Mouse (Mus musculus) heart, postnatal 4 days (tissue): ENCODE data around the gene Nt5c2. TPM values are rescaled to one million over a fixed set of nuclear protein-coding genes. Genes with fewer than 3 reads are reported as not detected.
A peak's percentile ranks its signal among the peaks of the same experiment; 100 is the strongest.
"Not testable (repeated sequence)": the region's sequence is repeated elsewhere in the genome, so short reads cannot be mapped to it uniquely, and the experiment has no call there.

ENCODE experiments used
- DNase-seq: peaks from one replicate; pipeline ENCODE4 v3.0.0; 2021
- total RNA-seq, 2 experiments: library from RNA; stranded (reverse); gene quantifications; 2 replicates each; pipeline ENCODE4 v1.2.3; 2021

Gene Nt5c2
- total RNA-seq, 2 experiments from 2014 or later, result 147 to 157 TPM

- DNase-seq, result no peak
Observed at GRCm38 (mm10) chr19:46988231-46989087, 26.5 kb downstream of the Nt5c2 start.

- no peak for DNase-seq
Observed at GRCm38 (mm10) chr19:46987646-46988045, 27.3 kb downstream of the Nt5c2 start.

- no peak for DNase-seq
Observed at GRCm38 (mm10) chr19:46984726-46985622, 30.0 kb downstream of the Nt5c2 start.

GRCm38 (mm10) chr19:46983966-46984380 is 31.0 kb downstream of the Nt5c2 start:
- no peak for DNase-seq

GRCm38 (mm10) chr19:46983352-46983965 is 31.5 kb downstream of the Nt5c2 start:
- DNase-seq, result no peak

- DNase-seq, result no peak
Observed at GRCm38 (mm10) chr19:46981462-46981861, 33.5 kb downstream of the Nt5c2 start.

- no peak for DNase-seq
Observed at GRCm38 (mm10) chr19:46979781-46980105, 35.2 kb downstream of the Nt5c2 start.

- DNase-seq, result no peak
Observed at GRCm38 (mm10) chr19:46978920-46979780, 35.8 kb downstream of the Nt5c2 start.

GRCm38 (mm10) chr19:46978069-46978468 is 36.9 kb downstream of the Nt5c2 start:
- DNase-seq, result not testable (repeated sequence)

- no peak for DNase-seq
Observed at GRCm38 (mm10) chr19:46977460-46977859, 37.5 kb downstream of the Nt5c2 start.

GRCm38 (mm10) chr19:46976743-46977142 is 38.2 kb downstream of the Nt5c2 start:
- no peak for DNase-seq

- no peak for DNase-seq
Observed at GRCm38 (mm10) chr19:46975997-46976396, 39.0 kb downstream of the Nt5c2 start.

- DNase-seq, result peak; percentile 75
Observed at GRCm38 (mm10) chr19:46975565-46975964, 39.4 kb downstream of the Nt5c2 start.

GRCm38 (mm10) chr19:46972159-46972558 is 42.8 kb downstream of the Nt5c2 start:
- DNase-seq, result no peak

- no peak for DNase-seq
Observed at GRCm38 (mm10) chr19:46971712-46972111, 43.2 kb downstream of the Nt5c2 start.

- DNase-seq, result no peak
Observed at GRCm38 (mm10) chr19:46971051-46971689, 43.8 kb downstream of the Nt5c2 start.

GRCm38 (mm10) chr19:46970121-46970729 is 44.7 kb downstream of the Nt5c2 start:
- DNase-seq, result no peak

GRCm38 (mm10) chr19:46969286-46969985 is 45.5 kb downstream of the Nt5c2 start:
- peak; percentile 53 for DNase-seq

- DNase-seq, result no peak
Observed at GRCm38 (mm10) chr19:46968833-46969232, 46.1 kb downstream of the Nt5c2 start.

GRCm38 (mm10) chr19:46967861-46968260 is 47.1 kb downstream of the Nt5c2 start:
- DNase-seq, result no peak
